Mouse (Mus musculus) left cerebral cortex, adult 6 months (tissue): Measurements from ENCODE around the gene Efhc2. TPM values are rescaled to one million over a fixed set of nuclear protein-coding genes. Genes with fewer than 3 reads are reported as not detected.

Source experiments
- long read RNA-seq, 2 experiments: library from polyadenylated mRNA; unstranded; transcript quantifications; one replicate each; pipeline ENCODE4 v2.0.0; 2019 to 2020
- polyA plus RNA-seq: library from polyadenylated mRNA; unstranded; fragments of <200 nt; fragmentation: Nextera tagmentation; gene quantifications from 2 replicates; pipeline ENCODE4 v1.2.3, GENCODE M21; 2021

The Efhc2 gene
- 1.5 TPM in 2 replicates for polyA plus RNA-seq
- long read RNA-seq, experiment 1, transcript Efhc2-201 (15 exons, 2,554 nt) = major isoform, 8 of 14 reads
- long read RNA-seq, experiment 1, partial matches to known transcripts = 1 of 14 reads
- long read RNA-seq, experiment 1, other reads (novel, unspliced or antisense) = 5 of 14 reads
- long read RNA-seq, experiment 2, partial matches to known transcripts = 0 of 3 reads
- long read RNA-seq, experiment 2, other reads (novel, unspliced or antisense) = 3 of 3 reads

GRCm38 (mm10) chrX:17319126-17319583 lies at the start of gene Efhc2:
Gene Efhc2, minus strand, starts transcription at chrX:17319368.

